Mouse (Mus musculus) heart, postnatal 4 days (tissue): ENCODE measurements around the gene Uqcrq. TPM values are rescaled to one million over a fixed set of nuclear protein-coding genes. Genes with fewer than 3 reads are reported as not detected.

Experiments
- DNase-seq: peaks from one replicate; pipeline ENCODE4 v3.0.0; 2021
- microRNA-seq, 2 experiments: library from miRNA; unstranded; fragments of <30 nt; microRNA quantifications; one replicate each; pipeline ENCODE4 v1.2.0; 2021 to 2022
- total RNA-seq, 2 experiments: library from RNA; stranded (reverse); gene quantifications; 2 replicates each; pipeline ENCODE4 v1.2.3; 2021

Uqcrq gene
- total RNA-seq, 2 experiments from 2014 or later = 1,656 to 1,792 TPM

GRCm38 (mm10) chr11:53403638-53404037, 27.0 kb downstream of the Uqcrq start:
- DNase-seq = no peak

- DNase-seq = no peak
Measured at GRCm38 (mm10) chr11:53393856-53394255, 36.8 kb downstream of the Uqcrq start.

GRCm38 (mm10) chr11:53383758-53384428, 46.7 kb downstream of the Uqcrq start:
- DNase-seq = no peak

- DNase-seq = no peak
Measured at GRCm38 (mm10) chr11:53378918-53379317, 51.7 kb downstream of the Uqcrq start.

Small RNA genes lying within 50 kb of the gene (microRNA-seq; reads per million reads assigned to microRNA genes)
- gene Mir6920 = 0 to 0.61 reads per million in 2 experiments

Other genes with a start within 250 kb of the Uqcrq start
- 100 to 1,000 TPM; 132 to 136 TPM for gene Hspa4, start 130.4 kb downstream of the Uqcrq start, total RNA-seq
- 10 to 100 TPM in 1 of 2 experiments, 1 to 10 TPM in 1; 9.3 to 12.0 TPM for gene Zcchc10, start 106.2 kb downstream of the Uqcrq start, total RNA-seq
- 100 to 1,000 TPM; 141 to 157 TPM for gene Aff4, start 80.0 kb downstream of the Uqcrq start, total RNA-seq
- gene Leap2, start 7.7 kb downstream of the Uqcrq start, total RNA-seq = not detected
- gene Gdf9, start 192 bp upstream of the Uqcrq start, total RNA-seq = under 1 TPM in 1 of 2 experiments, not detected in 1; 0.25 TPM
- gene Gm10447, start 26.3 kb upstream of the Uqcrq start, total RNA-seq = not detected
- 1 to 10 TPM in 1 of 2 experiments, under 1 TPM in 1; 0.93 to 1.1 TPM for gene Shroom1, start 26.4 kb upstream of the Uqcrq start, total RNA-seq
- not detected for gene Gm9837, start 39.6 kb upstream of the Uqcrq start, total RNA-seq
- gene Gm9945, start 49.3 kb upstream of the Uqcrq start, total RNA-seq = not detected
- under 1 TPM; 0.07 to 0.27 TPM for gene Sowaha, start 49.4 kb upstream of the Uqcrq start, total RNA-seq
- 10 to 100 TPM; 62.9 to 65.0 TPM for gene Sept8, start 88.4 kb upstream of the Uqcrq start, total RNA-seq
- 10 to 100 TPM; 14.1 to 14.4 TPM for gene Kif3a, start 136.5 kb upstream of the Uqcrq start, total RNA-seq
- gene Il4, start 187.8 kb upstream of the Uqcrq start, total RNA-seq = not detected
- gene Il13, start 203.9 kb upstream of the Uqcrq start, total RNA-seq = not detected